Mouse (Mus musculus): ENCODE results near the gene Tmem108. TPM values are rescaled to one million over a fixed set of nuclear protein-coding genes. Genes with fewer than 3 reads are reported as not detected.

Gene Tmem108
- polyA plus RNA-seq, 1 experiment from 2014 or later, result 108 TPM

DNA sequence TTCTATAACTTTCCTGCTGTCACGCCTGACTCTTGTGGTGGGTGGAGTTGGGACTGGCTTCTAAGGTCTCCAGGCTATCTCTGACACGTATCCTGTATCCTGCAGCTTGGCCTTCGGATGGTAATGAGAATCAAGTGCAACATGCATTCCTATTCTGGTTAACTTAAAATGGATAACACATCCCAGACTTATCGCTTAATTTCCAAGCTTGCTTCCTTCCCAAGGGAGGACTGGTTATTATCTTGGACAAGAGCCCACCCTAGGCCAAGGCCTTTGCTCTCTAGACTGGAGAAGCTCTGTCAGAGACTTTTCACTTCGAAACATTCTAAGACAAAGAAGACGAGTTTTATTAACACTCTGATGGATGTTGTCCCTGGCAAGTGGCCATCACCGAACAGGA is 71.9 kb downstream of the Tmem108 start:
- H3K4me1 ChIP-seq (ENCODE audit: control insufficient read depth, insufficient read depth, low read length), result peaks cover 66% of the 10 kb centered on the region
- H3K27ac ChIP-seq (ENCODE audit: low read depth, low read length), result peak overlapping the region; percentile 72; the same call in 1 of the 2 replicates
- no peaks in the 10 kb centered on the region for H3K27me3 ChIP-seq (ENCODE audit: control insufficient read depth, insufficient read depth, low read length)
- no peaks in the 10 kb centered on the region for H3K9me3 ChIP-seq (replicated peaks; ENCODE audit: control insufficient read depth, low read length)
- ATAC-seq (replicated peaks; ENCODE audit: insufficient number of reproducible peaks, low FRiP score, low TSS enrichment), result peak; percentile 63
- 54% methylated on average over 7 of the region's 7 CpGs for WGBS (ENCODE audit: insufficient replicate concordance)
- H3K4me3 ChIP-seq (ENCODE audit: low read depth, low read length), result no peak overlapping the region
- H3K36me3 ChIP-seq (ENCODE audit: control insufficient read depth, insufficient read depth, low read length), result no peaks in the 10 kb centered on the region
- no peak overlapping the region for H3K9ac ChIP-seq (ENCODE audit: low read depth, low read length)
- no peak overlapping the region for H3K4me2 ChIP-seq

DNA sequence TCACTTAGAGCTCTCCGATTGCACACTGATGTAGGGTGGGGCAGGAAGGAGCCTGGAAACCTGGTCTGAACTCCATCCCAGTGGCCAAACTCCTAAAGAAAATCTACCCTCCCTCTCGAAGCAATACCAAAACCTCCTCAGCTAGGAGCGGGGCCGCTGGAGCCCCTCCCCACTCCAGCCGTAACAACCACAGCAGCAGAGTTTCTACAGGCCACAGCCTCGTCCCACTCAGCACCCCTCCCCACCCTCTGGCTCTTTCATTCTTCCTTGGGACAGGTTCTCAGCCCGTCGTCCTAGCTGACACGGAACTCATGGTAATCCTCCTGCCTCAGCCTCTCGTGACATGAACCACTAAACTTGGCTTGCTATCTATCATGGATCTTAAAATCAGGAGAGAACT is 72.6 kb downstream of the Tmem108 start:
- ATAC-seq (replicated peaks; ENCODE audit: insufficient number of reproducible peaks, low FRiP score, low TSS enrichment), result no peak
- peak overlapping the region; percentile 72 for H3K27ac ChIP-seq (ENCODE audit: low read depth, low read length)
- peaks cover 66% of the 10 kb centered on the region for H3K4me1 ChIP-seq (ENCODE audit: control insufficient read depth, insufficient read depth, low read length)
- H3K27me3 ChIP-seq (ENCODE audit: control insufficient read depth, insufficient read depth, low read length), result no peaks in the 10 kb centered on the region
- no peaks in the 10 kb centered on the region for H3K36me3 ChIP-seq (ENCODE audit: control insufficient read depth, insufficient read depth, low read length)
- H3K4me3 ChIP-seq (ENCODE audit: low read depth, low read length), result no peak overlapping the region
- no peaks in the 10 kb centered on the region for H3K9me3 ChIP-seq (replicated peaks; ENCODE audit: control insufficient read depth, low read length)
- no peak overlapping the region for H3K4me2 ChIP-seq
- no peak overlapping the region for H3K9ac ChIP-seq (ENCODE audit: low read depth, low read length)
- WGBS (ENCODE audit: insufficient replicate concordance), result 58% methylated on average over 10 of the region's 10 CpGs

DNA sequence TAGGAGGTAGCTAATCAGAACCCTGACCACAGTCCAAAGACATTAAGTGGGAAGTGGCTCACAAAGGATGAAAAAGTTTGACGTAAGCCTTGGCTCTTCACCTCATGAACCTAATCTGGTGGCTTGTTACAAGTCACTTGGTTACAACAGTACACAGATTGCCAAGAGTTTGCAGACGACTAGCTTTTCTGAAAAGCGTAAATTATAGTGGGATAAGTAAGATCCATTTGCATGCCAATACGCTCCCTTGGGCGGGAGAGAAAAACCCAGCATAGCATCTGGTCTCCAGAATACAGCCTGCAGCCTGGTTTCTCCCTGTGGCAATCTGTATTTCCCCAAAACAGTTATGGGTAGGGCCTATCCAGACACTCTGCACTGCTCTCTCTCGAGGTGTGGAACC is 74.5 kb downstream of the Tmem108 start:
- Histone ChIP-seq H3K4me1 (ENCODE audit: control insufficient read depth, insufficient read depth, low read length) (peaks cover 64% of the 10 kb centered on the region), H3K9ac (ENCODE audit: low read depth, low read length) (no peak overlapping the region), H3K9me3 (replicated peaks; ENCODE audit: control insufficient read depth, low read length) (no peaks in the 10 kb centered on the region), H3K4me3 (ENCODE audit: low read depth, low read length) (no peak overlapping the region), H3K4me2 (no peak overlapping the region), H3K27ac (ENCODE audit: low read depth, low read length) (peak overlapping the region; percentile 29), H3K36me3 (ENCODE audit: control insufficient read depth, insufficient read depth, low read length) (no peaks in the 10 kb centered on the region), H3K27me3 (ENCODE audit: control insufficient read depth, insufficient read depth, low read length) (no peaks in the 10 kb centered on the region)
- no peak for ATAC-seq (replicated peaks; ENCODE audit: insufficient number of reproducible peaks, low FRiP score, low TSS enrichment)
- WGBS (ENCODE audit: insufficient replicate concordance), result 63% methylated on average over 6 of the region's 6 CpGs

DNA sequence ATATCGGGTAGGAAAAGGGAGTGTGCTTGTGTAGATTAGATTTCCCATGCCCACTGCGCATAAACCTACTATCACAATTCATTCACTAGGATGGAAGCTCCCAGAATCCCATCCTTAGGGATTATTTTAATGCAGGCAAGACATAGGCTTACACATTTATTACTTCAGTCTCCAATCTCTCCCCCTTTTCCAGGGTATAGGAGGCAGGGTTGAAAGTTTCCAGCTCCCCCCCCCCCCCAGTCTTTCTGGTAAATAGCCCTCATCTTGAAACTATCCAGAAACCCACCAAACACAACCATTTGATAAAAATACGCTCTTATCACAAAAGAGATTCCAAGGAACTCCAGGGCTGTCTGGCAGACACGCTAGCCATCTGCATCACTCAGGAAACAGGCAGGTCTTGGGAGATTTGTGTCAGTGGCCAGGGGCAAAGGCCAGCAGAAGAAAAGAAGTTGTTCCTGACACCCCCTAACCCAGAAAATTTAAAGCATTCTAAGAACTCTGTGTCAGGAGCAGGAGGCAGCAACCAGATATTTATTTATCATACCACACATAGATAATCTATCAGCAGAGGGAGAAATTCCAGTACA is 79.8 kb downstream of the Tmem108 start:
- Histone ChIP-seq H3K9me3 (replicated peaks; ENCODE audit: control insufficient read depth, low read length) (no peaks in the 10 kb centered on the region), H3K4me1 (ENCODE audit: control insufficient read depth, insufficient read depth, low read length) (peaks cover 64% of the 10 kb centered on the region), H3K27me3 (ENCODE audit: control insufficient read depth, insufficient read depth, low read length) (no peaks in the 10 kb centered on the region), H3K27ac (ENCODE audit: low read depth, low read length) (peak overlapping the region; percentile 87), H3K4me2 (peak overlapping the region; percentile 31), H3K9ac (ENCODE audit: low read depth, low read length) (no peak overlapping the region), H3K4me3 (ENCODE audit: low read depth, low read length) (no peak overlapping the region), H3K36me3 (ENCODE audit: control insufficient read depth, insufficient read depth, low read length) (no peaks in the 10 kb centered on the region)
- peak; percentile 61 for ATAC-seq (replicated peaks; ENCODE audit: insufficient number of reproducible peaks, low FRiP score, low TSS enrichment)
- 14% methylated on average over 4 of the region's 4 CpGs for WGBS (ENCODE audit: insufficient replicate concordance)

DNA sequence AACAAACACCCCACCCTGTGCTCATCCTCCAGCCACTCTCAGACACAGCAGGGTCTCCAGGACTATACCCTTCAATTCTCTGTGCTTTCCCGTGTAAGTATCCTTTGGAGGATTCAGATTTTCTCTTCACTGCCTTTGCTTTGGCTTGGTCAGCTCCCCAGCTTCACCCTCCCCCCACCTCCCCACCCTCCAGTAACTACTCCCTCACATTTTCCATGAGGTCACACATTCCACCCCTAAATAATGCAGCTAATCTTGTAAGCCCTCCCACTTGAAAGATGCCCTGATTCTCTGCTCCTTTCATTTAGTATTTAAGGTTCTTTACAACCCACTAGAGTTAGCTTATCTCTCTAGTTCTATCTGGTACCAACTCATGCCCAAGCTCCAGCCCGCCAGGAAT is 82.4 kb downstream of the Tmem108 start:
- Histone ChIP-seq H3K9ac (ENCODE audit: low read depth, low read length) (peak overlapping the region; percentile 72), H3K4me3 (ENCODE audit: low read depth, low read length) (no peak overlapping the region), H3K4me1 (ENCODE audit: control insufficient read depth, insufficient read depth, low read length) (peaks cover 62% of the 10 kb centered on the region), H3K27me3 (ENCODE audit: control insufficient read depth, insufficient read depth, low read length) (no peaks in the 10 kb centered on the region), H3K9me3 (replicated peaks; ENCODE audit: control insufficient read depth, low read length) (no peaks in the 10 kb centered on the region), H3K27ac (ENCODE audit: low read depth, low read length) (peak overlapping the region; percentile 96), H3K4me2 (peak overlapping the region; percentile 50), H3K36me3 (ENCODE audit: control insufficient read depth, insufficient read depth, low read length) (no peaks in the 10 kb centered on the region)
- ATAC-seq (replicated peaks; ENCODE audit: insufficient number of reproducible peaks, low FRiP score, low TSS enrichment), result 0 out of 2 replicates have a peak, but pooled peaks have one; percentile 36
- WGBS (ENCODE audit: insufficient replicate concordance), result 12% methylated on average over 2 of the region's 2 CpGs

DNA sequence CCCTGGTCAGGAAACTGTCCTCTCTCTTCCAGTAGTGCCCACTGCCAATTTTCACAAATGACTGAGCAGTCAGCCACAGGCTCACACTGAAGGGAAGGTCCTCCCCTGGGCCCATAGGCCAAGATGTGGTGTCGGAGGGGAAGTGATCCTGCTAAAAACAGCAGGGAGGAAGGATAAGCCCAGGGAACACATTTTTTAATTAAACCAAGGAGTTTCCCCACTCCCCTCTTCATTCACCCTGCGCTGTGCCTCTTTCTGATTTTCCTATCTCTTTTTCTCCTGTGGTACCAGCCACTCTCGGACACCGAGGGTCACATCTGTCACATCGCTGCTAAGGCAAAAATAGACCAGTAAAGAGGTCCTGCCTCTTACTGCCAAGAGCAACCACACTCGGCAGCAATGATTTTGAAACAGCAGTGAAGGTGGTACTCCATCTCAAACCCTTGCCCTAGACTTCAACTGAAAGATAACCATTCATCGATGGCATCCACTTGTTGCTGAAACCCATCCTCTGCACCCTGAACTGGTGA is 83.0 kb downstream of the Tmem108 start:
- 35% methylated on average over 7 of the region's 7 CpGs for WGBS (ENCODE audit: insufficient replicate concordance)
- H3K9me3 ChIP-seq (replicated peaks; ENCODE audit: control insufficient read depth, low read length), result no peaks in the 10 kb centered on the region
- no peak for ATAC-seq (replicated peaks; ENCODE audit: insufficient number of reproducible peaks, low FRiP score, low TSS enrichment)
- H3K4me3 ChIP-seq (ENCODE audit: low read depth, low read length), result no peak overlapping the region
- peak overlapping the region; percentile 50 for H3K4me2 ChIP-seq
- peaks cover 62% of the 10 kb centered on the region for H3K4me1 ChIP-seq (ENCODE audit: control insufficient read depth, insufficient read depth, low read length)
- H3K36me3 ChIP-seq (ENCODE audit: control insufficient read depth, insufficient read depth, low read length), result no peaks in the 10 kb centered on the region
- peak overlapping the region; percentile 72 for H3K9ac ChIP-seq (ENCODE audit: low read depth, low read length)
- H3K27me3 ChIP-seq (ENCODE audit: control insufficient read depth, insufficient read depth, low read length), result no peaks in the 10 kb centered on the region
- peak overlapping the region; percentile 96 for H3K27ac ChIP-seq (ENCODE audit: low read depth, low read length)

DNA sequence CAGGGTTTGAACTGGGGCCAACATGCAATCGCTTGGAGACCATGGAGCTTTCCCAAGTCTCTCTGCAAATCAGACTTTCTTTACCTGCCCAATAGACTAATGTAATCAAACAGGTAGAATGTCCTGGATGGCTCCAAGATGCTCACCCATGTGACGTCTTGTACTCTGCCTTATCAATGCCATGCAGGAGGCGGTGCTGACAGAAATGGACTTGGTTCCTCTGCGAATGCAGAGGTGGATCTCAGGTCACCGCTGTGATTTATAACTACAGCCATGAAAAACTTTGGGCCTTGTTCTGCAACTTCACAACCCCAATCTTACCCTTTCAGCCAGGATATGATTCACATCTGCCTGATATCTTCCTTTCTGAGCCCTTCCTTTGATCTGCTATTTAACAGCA is 83.8 kb downstream of the Tmem108 start:
- WGBS (ENCODE audit: insufficient replicate concordance), result 67% methylated on average over 5 of the region's 5 CpGs
- no peak for ATAC-seq (replicated peaks; ENCODE audit: insufficient number of reproducible peaks, low FRiP score, low TSS enrichment)
- H3K9ac ChIP-seq (ENCODE audit: low read depth, low read length), result no peak overlapping the region

DNA sequence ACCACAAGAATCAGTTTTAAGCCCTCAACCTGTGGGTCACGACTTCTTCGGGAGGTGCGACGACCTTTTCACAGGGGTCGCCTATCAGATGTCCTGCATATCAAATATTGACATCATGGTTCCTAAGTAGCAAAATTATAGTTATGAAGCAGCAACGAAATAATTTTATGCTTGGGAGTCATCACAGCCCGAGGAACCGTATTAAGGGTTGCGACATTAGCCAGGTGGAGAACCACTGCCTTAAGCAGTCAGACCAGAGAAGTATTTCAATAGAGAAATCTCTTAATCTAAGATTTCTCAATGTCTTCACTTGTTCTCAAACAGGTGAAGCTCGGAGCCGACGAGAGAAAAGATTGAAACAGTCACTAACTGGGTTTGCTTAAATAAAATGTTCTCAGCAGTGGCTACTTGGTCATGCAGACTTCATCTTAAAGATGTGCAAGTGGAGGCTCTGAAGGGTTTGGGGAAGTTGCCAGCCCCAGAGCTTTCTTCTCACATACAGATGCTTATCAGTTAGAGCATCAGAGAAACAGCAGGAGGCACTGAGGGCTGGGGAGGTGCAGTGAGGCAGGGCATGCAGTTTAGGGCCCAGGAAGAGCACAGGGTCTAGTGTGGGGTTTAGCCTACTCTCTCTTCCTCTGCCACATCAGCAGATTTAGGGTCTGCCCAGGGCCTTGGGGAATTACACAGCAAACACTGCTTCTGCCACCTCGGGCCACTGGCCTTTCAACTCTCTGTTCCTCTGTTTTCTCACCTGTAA is 85.7 kb downstream of the Tmem108 start:
- ATAC-seq (replicated peaks; ENCODE audit: insufficient number of reproducible peaks, low FRiP score, low TSS enrichment), result no peak
- Histone ChIP-seq H3K9ac (ENCODE audit: low read depth, low read length) (no peak overlapping the region), H3K9me3 (replicated peaks; ENCODE audit: control insufficient read depth, low read length) (no peaks in the 10 kb centered on the region), H3K27me3 (ENCODE audit: control insufficient read depth, insufficient read depth, low read length) (no peaks in the 10 kb centered on the region), H3K4me1 (ENCODE audit: control insufficient read depth, insufficient read depth, low read length) (peaks cover 41% of the 10 kb centered on the region), H3K27ac (ENCODE audit: low read depth, low read length) (no peak overlapping the region), H3K4me2 (no peak overlapping the region), H3K36me3 (ENCODE audit: control insufficient read depth, insufficient read depth, low read length) (no peaks in the 10 kb centered on the region; the same call in 1 of the 2 replicates), H3K4me3 (ENCODE audit: low read depth, low read length) (no peak overlapping the region)
- 78% methylated on average over 13 of the region's 13 CpGs for WGBS (ENCODE audit: insufficient replicate concordance)

More for the DNA sequence above, 83.8 kb downstream of the Tmem108 start:
- Histone ChIP-seq H3K4me2 (no peak overlapping the region), H3K9me3 (replicated peaks; ENCODE audit: control insufficient read depth, low read length) (no peaks in the 10 kb centered on the region), H3K27ac (ENCODE audit: low read depth, low read length) (peak overlapping the region; percentile 96), H3K4me3 (ENCODE audit: low read depth, low read length) (no peak overlapping the region), H3K36me3 (ENCODE audit: control insufficient read depth, insufficient read depth, low read length) (no peaks in the 10 kb centered on the region), H3K27me3 (ENCODE audit: control insufficient read depth, insufficient read depth, low read length) (no peaks in the 10 kb centered on the region), H3K4me1 (ENCODE audit: control insufficient read depth, insufficient read depth, low read length) (peaks cover 59% of the 10 kb centered on the region)

All from heart, embryonic 11.5 days (tissue).